Mouse (Mus musculus) adrenal gland, postnatal 10 days (tissue): Measurements from ENCODE around the gene Phf19. TPM values are rescaled to one million over a fixed set of nuclear protein-coding genes. Genes with fewer than 3 reads are reported as not detected.
A peak's percentile ranks its signal among the peaks of the same experiment; 100 is the strongest.

ENCODE experiments used
- DNase-seq: peaks from one replicate; pipeline ENCODE4 v3.0.0; 2021; ENCODE audit warnings: mixed read lengths
- long read RNA-seq, 2 experiments: library from polyadenylated mRNA; stranded (forward); transcript quantifications; one replicate each; pipeline ENCODE4 v2.0.0; 2021
- total RNA-seq, 2 experiments: library from RNA; stranded (reverse); gene quantifications; 2 replicates each; pipeline ENCODE4 v1.2.3; 2021

The Phf19 gene
- 1 to 10 TPM; 5.8 to 7.6 TPM for total RNA-seq
- long read RNA-seq, experiment 1, partial matches to known transcripts: 4 of 4 reads
- long read RNA-seq, experiment 1, other reads (novel, unspliced or antisense): 0 of 4 reads
- long read RNA-seq, experiment 2, partial matches to known transcripts: 1 of 3 reads
- long read RNA-seq, experiment 2, other reads (novel, unspliced or antisense): 2 of 3 reads

DNA sequence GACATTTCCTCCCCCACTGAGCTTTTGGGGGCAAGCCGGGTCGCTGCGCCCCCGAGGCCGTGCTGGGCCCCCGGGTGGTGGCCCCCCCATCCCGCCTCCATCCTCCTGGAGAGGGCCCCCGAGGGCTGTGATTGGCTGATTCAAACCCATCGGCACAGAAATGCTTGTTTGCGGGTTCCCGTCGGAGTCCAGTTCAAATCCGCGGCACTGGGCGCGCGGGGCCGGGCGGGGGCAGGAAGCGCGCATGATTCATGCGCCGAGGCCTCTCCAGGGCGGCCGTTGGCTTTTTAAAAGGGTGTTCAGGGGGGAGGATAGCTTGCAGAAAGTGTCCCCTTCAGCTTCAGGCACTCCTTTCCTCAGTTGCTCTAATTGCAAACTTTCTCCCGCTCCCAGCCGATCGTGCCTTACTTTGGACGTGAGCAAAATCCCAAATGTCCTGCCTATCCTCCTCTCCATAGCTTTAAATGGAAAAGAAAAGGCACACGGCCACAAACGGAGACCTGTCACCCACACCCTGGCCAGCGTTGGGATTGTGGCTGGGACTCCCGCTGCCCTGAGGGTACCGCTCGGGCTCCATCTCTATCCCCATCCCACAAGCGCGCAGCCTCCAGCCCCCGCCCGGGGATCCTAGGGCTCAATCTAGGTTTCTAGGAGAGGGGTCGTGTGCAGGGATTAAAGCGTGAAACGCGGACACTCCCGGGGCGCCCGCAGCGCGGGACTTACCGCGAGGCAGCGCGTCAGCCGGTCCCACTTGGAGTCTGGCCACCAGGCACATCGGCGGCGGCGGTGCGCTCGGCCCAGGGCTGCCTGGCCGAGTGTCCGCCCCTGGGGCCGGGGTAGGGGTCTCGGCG lies at the start of gene Phf19:
Gene Phf19, minus strand, starts transcription at position 809 of the 851 bp plus-strand sequence.
- peak; percentile 72 for DNase-seq

DNA sequence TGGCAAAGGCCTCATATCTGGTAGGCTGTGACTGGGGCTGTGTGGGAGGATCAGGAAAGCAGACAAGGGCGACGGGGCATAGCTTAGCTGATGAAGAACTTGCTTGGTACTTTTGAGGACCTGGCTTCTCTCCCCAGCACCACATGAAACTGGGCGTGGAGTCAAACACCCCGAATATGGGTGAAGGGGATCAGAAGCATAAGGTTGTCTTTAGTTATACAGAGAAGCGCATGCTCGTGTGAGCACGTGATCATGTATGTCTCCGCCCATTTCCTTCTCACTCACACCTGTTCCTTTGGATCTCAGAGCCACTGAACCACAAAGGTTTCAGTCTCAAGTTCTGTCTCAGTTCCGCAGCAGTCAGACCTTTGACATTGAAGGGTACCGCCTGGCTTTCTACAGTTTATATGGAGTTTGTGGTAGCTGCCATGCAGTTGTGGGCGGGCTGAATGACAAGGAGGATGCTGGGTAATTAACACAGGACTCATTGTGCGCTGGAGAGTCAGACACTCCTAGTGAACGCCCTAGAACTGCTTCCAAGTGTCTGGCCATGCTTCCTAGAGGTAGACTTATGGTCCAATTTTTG lies 49.6 kb upstream of the Phf19 start:
- DNase-seq: no peak

DNA sequence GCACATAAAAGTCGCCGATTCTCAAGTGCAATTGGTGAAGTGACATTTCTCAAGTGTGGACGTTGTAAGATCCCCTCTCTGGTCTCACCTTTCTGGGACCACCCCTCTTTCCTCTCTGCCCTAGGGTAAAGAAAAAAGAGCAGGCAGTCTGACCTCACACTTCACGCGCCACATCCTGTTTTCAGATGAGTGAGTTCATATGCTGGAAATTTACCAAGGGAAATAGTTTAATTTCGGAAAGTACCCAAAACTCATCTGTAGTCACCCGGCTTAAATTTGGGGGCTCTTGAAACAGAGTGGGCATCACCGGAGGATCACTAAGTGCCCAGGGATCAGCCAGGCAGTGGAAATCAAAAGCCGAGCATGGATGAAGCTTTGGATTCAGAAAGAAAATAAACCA lies 49.1 kb upstream of the Phf19 start:
- no peak for DNase-seq

DNA sequence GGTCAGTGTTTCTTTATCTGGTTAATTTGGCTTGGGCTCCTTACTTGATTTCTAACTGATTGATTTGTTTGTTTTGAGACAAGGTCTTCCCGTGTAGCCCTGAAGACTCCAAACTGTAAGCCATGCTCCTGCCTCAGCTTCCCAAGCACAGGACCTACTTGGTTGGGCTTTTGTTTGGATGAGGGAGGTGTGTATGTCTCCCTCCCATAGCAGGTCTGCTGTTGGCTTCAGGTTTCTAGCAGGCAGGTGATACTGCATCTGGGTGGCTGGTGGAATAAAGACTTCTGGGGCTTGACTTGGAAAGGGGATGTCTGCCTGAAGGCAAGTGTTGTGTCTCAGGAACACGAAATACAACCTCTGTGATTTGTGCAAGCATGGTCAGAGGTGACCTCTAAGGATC lies 48.4 kb upstream of the Phf19 start:
- no peak for DNase-seq

DNA sequence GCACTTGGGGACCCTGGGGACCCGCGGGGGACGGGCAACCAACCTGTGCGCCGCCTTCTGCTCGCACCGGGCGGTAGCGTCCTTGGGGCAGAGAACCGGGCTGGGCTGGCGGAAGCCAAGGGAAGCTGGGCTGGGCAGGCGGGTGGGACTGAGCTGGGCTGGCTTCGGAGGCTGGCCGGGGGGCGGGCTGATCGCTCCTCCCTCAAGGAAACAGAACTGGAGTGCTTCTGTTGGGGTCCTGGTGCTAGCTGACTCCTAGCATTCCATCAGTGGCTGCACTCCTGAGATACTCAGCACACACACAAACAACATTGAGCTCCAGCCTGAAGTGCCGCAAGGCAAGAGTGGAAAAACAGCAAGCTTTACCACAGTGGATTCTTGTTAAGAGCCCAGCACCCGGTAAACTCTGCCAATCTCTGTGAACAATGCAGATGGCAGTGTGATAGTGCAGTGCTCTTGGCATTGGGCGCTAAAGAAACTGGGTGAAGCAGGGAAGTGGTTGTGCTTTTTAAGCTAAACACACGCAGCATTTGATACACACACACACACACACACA lies 47.7 kb upstream of the Phf19 start, which contains the start of gene Traf1:
Gene Traf1, minus strand, starts transcription at position 292 of the 556 bp plus-strand sequence.
- DNase-seq: peak; percentile 69

DNA sequence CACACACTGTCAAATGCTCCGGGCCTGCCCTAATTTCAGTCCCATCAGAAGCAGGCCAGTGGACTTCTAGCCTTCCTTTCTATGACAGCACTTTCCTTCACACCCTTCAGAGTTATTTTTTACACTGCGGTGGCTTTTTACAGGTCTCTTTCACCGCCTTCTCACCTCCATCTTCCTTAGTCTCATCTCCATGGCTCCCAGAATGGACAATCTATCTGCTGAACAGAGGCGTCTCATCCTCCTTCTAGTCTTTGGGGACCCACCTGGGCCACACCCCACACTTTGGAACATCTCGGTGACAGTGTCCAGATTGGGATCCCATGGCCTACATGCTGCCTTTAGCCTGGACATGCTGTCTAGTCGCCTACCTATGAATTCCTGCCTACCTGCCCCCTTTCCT lies 47.1 kb upstream of the Phf19 start:
- no peak for DNase-seq

DNA sequence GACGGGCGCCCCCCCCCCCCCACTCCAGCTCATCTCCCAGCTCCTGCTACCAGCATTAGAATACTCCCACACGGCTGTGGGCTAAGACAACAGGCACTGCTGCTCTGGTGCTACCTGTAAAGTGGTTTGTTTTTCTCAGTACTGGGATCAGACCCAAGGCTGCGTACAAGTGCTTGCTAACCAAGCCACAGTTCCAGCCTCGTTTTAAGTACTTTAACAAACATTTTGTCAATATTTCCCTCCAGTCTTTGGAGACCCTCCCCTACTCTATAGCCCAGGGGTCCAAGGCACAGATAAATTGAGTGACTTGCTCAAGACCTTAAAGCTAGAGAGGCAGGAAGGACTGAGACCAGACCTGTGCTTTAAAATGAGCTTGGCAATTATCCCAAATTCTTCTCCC lies 46.6 kb upstream of the Phf19 start:
- DNase-seq: no peak

DNA sequence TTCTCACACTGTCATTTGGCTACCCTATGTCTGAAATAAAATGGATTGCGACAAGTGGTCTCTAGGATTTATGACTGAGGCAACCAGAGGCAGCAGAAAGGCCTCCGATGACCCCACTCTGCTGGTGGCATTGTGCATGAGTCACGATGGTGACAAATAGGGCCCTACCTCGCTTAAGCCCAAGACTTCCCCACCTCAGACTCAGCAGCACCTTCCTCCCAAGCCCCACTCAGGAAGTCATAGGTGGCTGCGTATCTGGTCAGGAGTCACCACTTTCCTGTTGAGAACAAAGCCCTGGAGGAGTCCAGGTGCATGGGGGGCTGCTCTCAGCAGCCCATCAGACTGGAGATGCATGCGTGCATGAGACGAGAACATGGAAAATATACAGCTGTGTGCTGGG lies 44.8 kb upstream of the Phf19 start:
- no peak for DNase-seq

DNA sequence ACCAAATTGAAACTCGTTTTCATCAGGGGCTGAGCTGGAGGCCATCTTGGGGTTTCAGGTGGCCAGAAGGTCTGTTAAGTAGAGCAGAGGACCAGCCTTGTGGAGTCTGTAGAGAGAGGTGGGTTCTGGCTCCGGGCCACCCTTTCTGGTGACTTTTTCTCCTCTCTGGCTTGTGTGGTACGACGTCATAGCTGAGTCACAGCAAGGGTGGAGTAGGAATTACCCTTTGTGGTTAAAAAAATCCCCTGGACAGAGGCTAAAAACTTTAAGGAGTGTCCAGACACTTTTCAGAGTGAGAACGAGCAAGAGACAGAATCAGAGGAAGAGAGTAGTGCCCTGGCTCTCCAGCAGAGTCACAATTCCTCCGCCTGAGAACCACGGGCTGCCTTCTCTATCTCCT lies 44.2 kb upstream of the Phf19 start:
- no peak for DNase-seq

DNA sequence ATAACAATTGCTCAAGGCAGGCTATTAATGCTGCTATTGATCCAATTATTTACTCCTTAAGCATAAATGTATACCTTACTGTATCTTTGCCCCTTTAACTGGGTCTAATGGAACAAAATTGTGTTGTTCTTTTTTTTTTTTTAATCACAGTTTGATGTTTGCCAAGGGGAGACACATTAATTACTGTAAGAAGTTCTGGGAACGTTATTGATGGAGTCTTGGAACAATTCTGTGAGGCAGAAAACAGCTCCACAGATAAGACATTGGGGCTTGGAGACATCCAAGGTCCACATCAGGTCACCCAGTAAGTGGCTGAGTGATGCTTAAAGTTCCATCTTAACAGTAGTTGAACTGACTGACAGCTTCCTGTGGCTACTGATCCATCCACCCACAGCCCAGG lies 43.6 kb upstream of the Phf19 start:
- no peak for DNase-seq

DNA sequence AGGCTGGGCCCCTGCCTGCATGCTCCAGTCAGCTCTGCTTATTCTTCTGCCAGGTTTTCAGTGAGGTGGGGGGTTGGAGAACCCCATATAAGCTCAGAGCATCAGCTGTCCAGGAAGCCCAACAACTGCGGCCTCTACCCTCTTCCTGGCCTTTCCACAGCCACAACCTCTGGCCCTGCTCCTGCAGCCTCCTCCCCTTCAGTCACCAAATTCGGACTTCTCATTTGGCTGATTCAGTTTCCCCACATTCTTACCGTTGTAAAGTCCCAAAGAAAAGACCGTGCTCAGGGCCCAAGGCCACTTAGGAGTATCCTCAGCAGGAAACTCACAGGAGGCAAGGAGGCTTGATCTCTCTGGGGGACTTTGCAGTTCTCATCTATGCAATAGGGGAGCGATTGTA lies 43.1 kb upstream of the Phf19 start:
- no peak for DNase-seq

DNA sequence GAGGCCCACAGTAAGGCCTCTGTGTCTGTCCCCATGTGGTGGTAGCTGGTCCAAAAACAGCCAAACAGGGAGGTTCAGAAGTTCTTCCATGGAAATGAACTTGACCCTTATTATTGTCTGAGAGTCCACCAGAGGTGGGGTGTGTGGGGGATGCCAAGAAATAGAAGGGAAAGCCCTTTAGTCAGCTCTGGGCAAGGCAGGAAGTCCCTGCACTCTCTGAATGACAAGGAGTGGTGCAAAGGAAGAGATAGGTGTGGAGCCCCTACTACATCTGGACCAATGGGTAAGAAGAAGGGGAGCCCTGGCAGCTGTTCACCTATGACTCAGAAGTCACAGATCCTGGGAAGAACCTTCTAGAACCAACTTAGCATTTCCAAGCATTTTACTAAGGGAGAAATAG lies 40.5 kb upstream of the Phf19 start:
- no peak for DNase-seq

DNA sequence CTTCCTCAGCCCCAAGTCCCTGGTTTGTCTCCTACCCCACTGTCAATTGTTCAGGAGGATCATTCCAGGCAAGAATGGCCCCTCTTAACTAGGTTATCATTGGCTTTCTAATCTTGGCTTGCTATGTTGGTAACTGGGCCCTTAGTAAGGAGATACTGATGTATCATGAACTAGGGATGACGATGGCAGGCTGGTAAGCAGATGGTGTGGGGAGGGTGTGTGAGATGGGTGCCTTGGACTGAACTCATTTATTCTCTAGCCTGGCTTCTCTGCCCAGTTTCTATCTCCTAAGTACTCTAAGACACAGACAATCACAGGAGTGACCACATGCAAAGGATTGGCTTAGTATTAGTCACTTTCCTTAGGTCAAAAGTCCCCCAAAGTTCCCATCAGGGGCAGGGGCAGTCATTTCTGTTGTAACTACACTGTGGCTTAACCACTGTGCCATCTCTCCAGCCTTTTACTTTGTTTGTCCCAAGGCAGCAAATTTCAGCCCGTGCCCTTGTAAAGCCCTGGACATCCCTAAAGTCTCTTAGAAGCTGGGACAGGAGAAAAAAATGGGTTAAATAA lies 39.8 kb upstream of the Phf19 start:
- no peak for DNase-seq

DNA sequence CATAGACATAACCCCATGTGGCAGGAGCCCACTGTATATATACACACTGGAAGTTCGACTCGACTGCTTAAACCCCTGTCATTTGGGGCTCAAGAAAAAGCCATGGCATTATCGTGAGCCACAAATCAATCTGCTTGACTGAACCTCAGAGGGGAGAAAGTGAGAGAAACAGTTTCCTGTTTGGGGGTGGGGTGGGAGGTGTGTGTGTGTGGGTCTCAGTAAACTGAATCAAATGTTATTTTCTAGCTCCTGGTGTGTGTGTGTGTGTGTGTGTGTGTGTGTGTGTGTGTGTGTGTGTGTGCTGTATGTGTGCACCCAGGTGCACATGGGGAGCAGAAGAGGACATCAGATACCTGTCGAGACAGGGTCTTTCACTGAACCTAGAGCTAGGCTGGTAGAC lies 39.2 kb upstream of the Phf19 start:
- no peak for DNase-seq

DNA sequence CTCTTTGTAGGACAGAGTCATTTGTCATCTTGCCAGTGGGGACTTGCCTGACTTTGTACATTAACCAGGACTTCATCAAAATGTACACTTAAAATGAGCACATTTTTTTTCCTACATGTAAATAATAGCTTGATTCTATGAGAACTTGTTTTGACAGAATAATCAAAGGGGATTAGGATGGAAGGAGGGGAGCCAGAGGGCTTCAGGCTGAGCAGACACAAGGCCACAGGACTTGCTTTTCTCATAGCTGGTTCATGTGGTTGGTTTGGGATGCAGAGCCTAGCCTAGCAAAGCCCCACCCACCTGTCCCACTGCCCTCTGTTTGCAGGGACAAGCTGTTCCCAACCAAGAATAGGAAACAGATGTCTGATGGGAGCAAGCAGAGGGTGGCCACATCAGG lies 37.6 kb upstream of the Phf19 start:
- no peak for DNase-seq

DNA sequence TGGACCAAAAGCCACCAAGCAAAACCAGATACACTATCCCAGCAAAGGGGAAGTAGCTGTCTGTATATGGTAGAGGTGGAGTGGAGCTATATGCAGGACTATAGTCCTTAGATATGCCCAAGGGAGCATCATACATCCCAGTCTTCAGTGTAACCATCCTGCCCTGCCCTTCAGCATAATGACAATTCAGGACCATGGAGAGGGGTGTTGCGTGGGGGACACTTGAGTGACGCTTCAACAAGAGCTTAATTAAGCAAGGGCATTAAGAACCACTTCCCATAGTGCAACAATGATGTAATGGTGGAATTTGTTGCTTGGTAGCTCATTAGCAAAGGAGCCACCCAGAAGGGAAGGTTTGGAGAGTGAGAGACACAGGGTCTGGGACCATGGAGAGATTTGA lies 34.8 kb upstream of the Phf19 start:
- DNase-seq: no peak

DNA sequence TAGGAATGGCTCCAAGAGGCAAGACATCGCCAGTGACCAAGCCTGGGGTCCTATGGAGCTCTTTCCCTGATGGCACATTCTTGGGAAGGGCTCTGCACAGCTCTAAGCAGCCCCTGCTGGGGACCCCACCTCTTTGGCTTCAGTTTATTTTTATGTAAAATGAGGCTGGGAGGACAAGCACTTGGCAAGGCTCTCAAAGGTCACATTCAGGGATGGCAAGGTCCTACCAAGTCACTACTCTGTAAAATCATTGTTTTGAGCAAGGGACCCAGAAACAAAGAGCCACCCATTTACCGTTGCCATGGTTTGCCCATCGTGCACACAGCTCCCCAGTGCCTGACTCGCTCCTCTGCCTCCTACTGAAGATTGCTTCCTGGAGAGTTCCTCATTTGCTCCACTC lies 32.2 kb upstream of the Phf19 start:
- DNase-seq: no peak

DNA sequence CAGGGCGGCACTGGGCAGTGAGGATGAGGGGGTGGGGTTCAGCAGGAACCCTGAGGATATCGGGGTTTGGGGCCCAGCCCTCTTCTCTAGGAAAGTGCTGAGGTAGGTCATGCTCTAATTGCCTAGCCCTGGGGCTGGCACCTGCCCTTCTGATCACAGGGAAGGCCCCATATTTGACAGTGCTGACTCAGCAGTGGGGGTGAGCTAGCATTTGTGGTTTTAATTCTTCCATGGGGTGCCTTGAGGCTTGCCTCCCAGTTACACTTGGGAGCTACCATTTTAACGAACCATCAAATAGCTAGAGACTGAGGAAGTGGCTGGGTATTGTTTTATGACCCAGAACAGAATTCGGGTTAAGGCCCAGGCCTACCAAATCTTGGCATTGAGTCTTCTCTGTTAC lies 31.8 kb upstream of the Phf19 start:
- DNase-seq: no peak

DNA sequence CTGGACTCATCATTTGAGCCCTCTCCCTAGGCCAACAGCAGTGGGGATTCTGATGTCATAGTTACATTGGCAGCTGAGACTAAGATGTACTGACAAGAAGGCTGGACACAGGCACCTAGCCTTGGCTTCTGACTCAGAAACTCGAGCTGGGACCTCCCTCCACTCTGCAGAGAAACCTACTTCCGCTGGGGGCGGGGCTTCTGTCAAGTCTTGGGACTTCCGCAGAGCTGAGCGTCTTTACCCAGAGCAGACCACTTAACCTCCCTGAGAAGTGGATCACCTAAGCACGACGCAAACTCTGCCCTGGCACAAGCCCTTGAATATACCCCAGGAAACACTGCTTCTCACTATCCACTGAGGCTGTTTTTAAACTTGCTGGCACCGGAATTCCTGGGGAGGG lies 30.9 kb upstream of the Phf19 start:
- peak; percentile 54 for DNase-seq

DNA sequence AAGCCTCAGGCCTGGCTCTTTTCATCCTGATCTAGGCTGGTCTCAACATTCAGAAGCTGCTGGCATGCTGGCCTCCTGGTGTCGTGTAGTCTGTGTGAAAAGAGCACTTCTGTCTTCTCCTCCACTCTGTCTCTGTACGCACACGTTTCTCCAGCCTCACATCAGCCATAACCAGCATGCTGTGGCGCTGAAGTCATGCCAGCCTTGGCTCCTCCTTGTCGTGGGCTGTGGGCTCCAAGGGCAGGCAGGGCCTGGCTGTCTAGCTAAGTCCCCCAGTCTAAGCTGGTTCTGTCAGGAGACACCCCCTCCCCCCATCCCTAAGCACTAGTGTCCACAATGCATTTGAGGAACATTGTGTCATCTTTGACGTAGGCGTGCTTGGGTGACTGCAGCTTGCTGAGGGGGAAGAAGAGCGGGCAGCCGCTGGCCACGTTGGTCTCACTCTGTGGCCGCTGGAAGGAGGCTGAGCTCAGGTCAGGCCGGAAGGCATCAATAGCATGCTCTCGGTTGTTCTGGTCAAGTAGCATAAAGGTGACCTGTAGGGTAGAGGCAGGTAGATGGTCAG lies 29.8 kb upstream of the Phf19 start:
- DNase-seq: no peak

DNA sequence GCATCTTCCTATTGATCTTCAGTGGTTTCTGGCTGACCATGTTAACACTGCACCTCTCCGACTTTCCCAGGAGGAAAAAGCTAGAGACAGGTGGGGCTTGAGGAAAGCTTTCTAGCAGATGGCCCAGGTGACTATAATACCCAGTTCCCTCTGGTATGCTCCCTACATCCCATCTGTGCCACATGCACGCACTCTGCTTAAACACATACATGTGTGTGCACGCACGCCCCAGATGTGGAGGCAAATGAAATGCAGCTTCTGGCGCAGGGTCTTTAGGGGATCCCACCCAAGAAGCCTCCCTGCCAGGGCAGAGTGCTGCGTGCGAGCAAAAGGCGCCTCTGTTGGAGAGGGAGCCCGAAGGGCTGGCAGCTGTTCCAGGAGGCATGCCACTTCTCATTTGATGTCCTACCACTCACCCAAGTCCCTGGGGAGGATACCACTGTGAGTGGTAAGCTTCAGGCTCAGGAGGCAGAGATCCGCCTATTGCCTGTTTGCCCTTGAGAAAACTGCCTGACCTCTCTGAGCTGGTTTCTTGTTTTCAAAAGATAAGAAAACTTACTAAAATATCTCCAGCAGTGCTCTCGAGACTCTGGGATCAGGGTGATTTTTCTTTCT lies 27.3 kb upstream of the Phf19 start:
- DNase-seq: no peak

DNA sequence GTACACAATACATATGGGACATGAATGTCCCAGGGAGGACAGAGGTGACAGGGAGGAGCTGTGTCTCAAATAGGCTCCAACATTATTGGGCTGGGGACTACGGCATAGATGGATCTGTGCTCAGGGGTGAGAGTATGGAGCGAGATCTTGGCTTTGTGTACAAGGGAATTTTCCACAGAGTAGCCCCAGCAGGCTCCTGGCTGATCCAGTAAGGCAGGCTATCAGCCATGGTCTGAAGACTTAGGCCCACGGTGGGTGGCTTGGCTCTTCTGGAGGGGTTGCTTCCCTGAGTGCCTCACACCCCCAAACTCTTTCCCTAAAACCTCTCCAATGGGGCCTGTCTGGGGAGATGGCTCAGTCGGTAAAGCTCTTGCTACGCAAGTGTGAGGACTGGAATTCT lies 26.4 kb upstream of the Phf19 start:
- DNase-seq: no peak
